Mouse (Mus musculus) lung, postnatal 25 days (tissue): Measurements from ENCODE around the gene Siah2.

Experiments used
- DNase-seq: peaks from one replicate; pipeline ENCODE4 v3.0.0; 2022; ENCODE audit warnings: low spot score

The Siah2 gene

DNA sequence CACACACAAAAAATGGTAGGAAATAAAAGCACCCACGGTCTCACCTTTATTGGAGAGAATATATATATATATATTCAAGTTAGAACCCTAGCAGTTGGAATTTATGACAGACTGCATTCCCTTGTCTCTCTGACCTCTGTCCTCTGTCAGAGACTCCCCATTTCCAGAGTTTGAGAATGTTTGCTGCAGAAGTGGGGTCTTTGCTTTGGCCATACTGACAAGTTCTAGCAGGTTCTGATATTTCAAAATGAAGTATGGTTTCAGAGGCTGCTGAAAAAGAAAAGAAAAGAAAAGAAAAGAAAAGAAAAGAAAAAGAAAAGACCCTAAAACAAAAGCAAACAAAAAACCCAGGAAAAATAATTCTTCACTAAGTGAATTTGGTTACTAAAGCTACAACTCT lies 2.8 kb upstream of the Siah2 start:
- DNase-seq = no peak

DNA sequence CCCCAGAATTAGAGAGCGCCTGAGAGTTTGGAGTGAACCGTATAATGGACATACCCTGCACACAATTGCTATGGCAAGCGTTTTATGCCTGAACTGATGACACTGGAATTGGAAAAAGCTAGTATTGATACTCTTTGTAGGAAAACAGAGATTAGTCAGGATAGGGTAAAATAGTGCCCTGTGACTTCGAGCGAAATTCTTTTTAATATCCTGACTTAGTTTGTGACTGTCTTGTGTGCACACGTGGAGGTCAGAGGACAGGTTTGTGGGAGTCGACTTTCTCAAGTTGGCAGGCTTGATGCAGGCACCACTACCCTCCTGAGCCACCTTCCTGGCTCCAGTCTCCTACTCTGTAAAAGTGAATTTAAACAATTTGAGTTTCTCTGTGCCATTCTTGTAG lies 1.1 kb upstream of the Siah2 start:
- DNase-seq = no peak

- peak; percentile 20 for DNase-seq
Observed at GRCm38 (mm10) chr3:58691374-58691939, 743 bp downstream of the Siah2 start.

GRCm38 (mm10) chr3:58690619-58691373 lies 1.4 kb downstream of the Siah2 start:
- DNase-seq = peak; percentile 71

GRCm38 (mm10) chr3:58689721-58690120 lies 2.5 kb downstream of the Siah2 start:
- no peak for DNase-seq

- DNase-seq = no peak
Observed at GRCm38 (mm10) chr3:58689105-58689504, 3.1 kb downstream of the Siah2 start.

GRCm38 (mm10) chr3:58688551-58688950 lies 3.6 kb downstream of the Siah2 start:
- no peak for DNase-seq

DNA sequence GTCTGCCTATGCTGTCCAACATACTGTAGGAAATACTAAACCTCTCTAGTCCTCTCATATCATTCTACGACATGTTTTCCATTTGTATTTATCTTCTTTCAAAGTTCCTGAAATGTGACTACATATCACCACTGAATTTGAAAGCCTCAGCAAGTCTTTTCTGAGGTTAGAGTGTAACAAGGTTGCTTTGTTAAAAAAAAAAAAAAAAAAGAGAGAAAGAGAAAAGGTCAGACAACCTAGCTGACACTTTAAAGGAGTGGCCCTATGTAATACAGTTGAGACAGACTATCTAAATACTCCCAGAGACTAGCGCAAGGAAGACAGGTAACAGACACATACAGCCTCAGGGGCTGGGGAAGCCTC lies 5.3 kb downstream of the Siah2 start:
- no peak for DNase-seq

GRCm38 (mm10) chr3:58686206-58686921 lies 5.8 kb downstream of the Siah2 start:
- no peak for DNase-seq

DNA sequence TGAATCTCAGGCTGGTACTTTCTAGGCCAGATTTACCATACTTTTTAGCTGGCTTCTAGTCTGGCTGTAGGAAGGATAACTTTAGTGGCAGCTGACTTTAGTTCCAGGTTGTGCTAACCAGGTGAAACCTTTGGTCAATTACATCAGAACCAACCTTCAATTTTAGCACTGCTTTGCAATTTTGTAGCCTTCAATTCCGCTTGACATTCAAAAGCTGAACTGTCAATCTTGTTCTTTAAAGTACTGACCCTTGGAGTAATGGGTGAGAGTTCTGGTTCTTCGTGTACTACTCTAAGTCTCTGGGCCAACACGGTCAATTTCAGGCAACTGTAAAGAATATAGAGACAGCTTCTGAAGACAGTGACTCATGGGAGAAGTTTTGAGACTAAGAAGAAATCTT lies 6.8 kb downstream of the Siah2 start:
- no peak for DNase-seq

- DNase-seq = no peak
Observed at GRCm38 (mm10) chr3:58683346-58683745, 8.9 kb downstream of the Siah2 start.

GRCm38 (mm10) chr3:58682336-58682735 lies 9.9 kb downstream of the Siah2 start:
- no peak for DNase-seq

GRCm38 (mm10) chr3:58681831-58682230 lies 10.4 kb downstream of the Siah2 start:
- DNase-seq = no peak

DNA sequence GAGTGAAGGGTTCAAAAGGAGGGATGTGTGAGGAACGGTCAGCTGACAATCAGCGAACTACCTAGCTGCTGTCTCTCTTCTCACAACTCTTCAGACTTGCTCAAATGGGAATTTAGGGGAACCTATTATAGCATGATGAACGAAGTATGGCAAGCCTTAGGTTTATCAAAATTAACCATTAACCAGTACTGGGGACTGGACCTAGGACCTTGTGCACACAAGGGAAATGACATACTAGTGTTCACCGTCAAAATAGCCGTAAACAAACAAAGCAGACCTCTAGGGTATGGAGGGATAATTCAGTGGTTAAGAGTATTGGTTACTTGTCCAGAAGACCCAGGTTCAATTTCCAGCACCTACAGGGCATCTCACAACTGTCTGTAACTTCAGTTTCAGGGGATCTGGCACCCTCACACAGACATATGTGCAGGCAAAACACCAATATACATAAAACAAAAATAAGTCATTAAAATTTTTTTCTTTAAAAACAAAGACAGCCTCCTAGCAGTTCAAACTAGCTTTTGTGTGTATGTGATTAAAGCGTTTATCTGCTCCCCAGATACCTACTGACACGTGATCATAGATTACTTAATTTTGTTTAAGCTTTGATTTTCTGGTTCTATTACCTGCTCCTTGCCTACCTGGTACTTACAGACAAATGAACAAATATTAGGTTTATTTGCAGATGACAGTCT lies 11.1 kb downstream of the Siah2 start:
- no peak for DNase-seq

GRCm38 (mm10) chr3:58679996-58680395 lies 12.2 kb downstream of the Siah2 start:
- no peak for DNase-seq

GRCm38 (mm10) chr3:58678905-58679304 lies 13.3 kb downstream of the Siah2 start:
- no peak for DNase-seq

DNA sequence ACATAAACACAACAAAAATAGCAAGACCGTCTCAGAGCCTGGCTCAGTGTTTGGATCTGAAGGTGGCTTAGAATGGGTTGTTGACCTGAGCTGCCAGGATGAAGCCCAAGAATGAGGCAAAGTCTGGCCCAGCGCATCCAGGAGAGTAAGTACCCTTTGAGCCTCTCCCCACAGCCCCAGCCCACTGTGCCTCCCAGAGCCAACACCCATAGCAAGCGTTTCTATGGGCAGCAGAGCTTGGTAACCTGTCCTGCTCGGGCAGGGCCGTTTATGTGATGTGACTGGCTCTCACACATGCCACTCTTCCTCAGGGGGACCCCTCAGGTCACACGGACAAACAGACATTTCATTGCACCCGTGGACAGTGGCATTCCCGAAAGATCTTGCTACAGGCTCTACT lies 13.8 kb downstream of the Siah2 start:
- DNase-seq = no peak

DNA sequence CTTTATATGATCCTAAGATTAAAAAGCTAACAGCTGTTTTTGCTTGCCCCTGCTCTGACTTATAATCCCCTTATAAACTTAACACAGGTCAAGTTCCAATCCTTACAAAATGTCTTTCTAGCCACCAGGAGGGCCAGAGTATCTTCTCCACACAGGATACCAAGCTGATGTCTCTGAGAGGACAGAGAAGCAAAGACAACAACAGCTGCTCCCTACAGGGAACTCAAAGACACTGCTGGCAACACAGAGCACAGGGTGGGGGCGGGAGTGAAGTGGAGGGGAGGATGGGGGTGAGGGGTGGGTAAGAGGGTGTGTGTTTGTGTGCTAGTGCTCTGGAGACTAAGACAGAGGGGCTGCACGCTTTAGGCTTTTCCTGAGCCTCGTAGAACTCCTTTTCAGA lies 14.6 kb downstream of the Siah2 start:
- no peak for DNase-seq

DNA sequence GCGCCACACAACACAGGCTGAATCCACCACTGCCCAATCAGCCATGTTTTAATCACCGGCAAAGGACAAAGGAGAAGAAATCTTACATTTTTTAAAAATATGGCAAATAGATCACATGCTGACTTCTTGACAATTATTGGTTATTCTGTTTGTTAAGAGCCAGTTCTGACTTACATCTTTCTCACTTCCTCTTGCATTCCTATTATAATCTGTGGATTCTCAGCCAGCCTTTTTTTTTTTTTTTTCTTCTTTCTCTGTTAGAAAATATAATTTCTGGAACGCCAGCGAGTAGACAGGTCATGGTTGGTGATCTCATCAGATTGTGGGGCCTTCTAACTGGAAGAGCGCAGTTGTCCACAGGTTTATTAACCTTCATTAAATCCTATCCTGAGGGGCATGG lies 18.9 kb downstream of the Siah2 start:
- no peak for DNase-seq

- DNase-seq = no peak
Observed at GRCm38 (mm10) chr3:58672481-58673183, 19.6 kb downstream of the Siah2 start.

DNA sequence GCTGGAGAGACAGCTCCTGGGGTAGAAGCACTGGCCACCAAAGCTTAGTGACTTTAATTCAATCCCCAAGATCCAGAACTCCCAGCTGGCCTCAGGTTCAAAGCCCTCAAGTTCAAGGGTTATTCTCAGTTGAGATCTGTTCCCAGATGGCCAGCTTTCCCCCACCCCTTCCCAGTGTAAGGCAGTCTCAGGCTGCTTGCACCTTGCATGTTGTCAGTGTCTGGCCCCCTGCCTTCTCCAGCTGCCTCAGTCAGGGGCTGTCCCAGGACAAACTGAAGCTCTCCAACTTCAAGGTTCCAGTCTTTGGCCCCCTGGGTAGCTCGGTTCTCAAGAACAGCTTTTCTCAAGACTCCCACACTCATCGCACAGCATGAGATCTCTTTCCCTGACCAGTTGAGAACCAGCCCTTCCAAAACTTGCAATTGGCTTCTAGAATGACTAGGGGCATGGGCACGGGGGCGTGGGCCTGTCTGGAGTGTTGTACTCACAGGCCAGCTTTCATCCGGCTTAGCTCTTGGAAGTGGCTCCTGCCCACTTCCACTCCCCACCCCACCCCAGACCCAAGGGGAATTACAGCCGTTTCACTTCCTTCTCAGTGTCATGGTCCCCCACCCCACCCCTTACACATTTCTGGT lies 20.5 kb downstream of the Siah2 start:
- no peak for DNase-seq

DNA sequence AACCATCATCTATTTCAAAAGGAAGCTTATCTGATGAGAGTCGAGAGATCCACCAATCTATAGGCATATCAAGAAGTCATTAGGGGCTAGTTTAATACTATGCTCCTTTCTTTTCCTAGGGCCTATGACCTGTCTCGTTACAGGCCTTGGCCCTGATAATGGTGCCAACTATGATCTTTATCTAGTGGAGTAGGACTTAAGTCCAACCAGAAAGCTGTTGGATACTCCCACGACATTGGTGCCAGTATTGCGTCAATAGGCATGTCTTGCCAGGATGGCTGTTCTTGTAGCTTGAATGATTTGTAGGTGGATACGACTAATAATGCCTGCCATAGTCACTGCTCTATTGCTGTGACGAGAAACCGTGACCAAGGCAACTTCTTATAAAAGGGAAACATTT lies 28.2 kb downstream of the Siah2 start:
- DNase-seq = no peak
